ENCODE assay signal across 8 mouse cellular contexts in the genomic region with DNA sequence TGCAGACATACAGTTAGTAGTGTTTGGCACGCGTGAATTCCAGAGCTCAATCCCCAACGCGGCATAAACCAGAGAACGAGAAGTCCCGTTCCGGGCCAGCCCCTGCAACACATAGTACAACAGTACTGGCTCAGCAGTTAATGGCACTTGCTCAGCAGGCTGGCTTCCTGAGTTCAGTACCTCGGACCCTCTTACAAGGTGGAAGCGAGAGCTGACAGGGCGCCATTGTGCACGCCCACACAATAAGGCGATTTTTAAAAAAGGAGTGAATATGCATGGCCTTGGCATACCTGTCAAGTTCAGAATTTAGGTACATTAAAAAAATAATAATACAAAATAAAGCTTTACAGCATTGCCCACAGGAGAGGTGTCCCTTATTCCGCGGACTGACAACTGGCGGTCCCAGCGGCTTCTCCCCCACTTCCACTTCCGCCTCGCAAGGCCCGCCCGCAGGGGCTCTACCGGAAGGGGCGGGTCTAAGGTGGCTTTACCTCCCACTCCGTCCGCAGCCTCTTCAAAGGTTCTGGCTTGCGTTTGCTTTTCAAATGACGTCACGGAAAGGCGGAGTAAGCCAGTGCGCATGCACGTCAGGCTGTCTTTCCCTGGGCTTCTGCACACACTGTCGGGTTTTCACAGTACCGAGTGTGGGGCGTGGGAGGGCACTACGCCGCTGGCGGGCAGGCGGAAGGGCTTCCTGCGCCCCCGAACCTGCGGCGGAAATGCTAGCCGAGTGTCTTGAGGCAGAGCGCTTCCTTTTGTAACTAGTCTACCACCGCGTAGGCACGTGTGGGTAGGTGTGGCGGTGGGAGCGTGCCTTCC. TPM values are rescaled to one million over a fixed set of nuclear protein-coding genes. Genes with fewer than 3 reads are reported as not detected.
DNase-seq lines count a peak whose midpoint lies in the region; ATAC-seq and TF ChIP-seq lines count a peak whose summit lies in the region.

No protein-coding gene starts in this region.

- under 1% methylated on average over 48 of the region's 48 CpGs for WGBS in forebrain, embryonic 16.5 days
- WGBS in lung, embryonic 14.5 days: under 1% methylated on average over 48 of the region's 48 CpGs
- WGBS in olfactory bulb, adult 2 months: under 1% methylated on average over 48 of the region's 48 CpGs
- WGBS in thymus, adult 2 months: under 1% methylated on average over 48 of the region's 48 CpGs

- intact Hi-C loops in heart, postnatal 36 days (cut with DNase I): loop anchor here (1.0 kb wide), 1 partner anchor 43 kb away; the partner anchor contains the start of gene Diexf

- H3K36me3 ChIP-seq in G1E (replicated peaks): peaks cover 27% of the 10 kb centered on the region
- no peaks in the 10 kb centered on the region for H3K36me3 ChIP-seq in forebrain, embryonic 16.5 days (ENCODE audit: control insufficient read depth, insufficient read depth)
- H3K36me3 ChIP-seq in lung, embryonic 14.5 days (ENCODE audit: insufficient read depth): no peaks in the 10 kb centered on the region
- H3K36me3 ChIP-seq in thymus, adult 2 months (ENCODE audit: control insufficient read depth, insufficient read depth, low read length): peaks cover 2% of the 10 kb centered on the region; the same call in 1 of the 2 replicates

- TF ChIP-seq CTCF in G1E (IDR thresholded peaks at IDR 0.05; ENCODE audit: low read depth, low read length): no peak
- no peak; the same call in 1 of the 2 replicates for TF ChIP-seq CTCF in layer of hippocampus, adult 2 months (conservative IDR thresholded peaks at IDR 0.05)
- peak; percentile 30; the same call in 1 of the 2 replicates for TF ChIP-seq CTCF in lung, embryonic 14.5 days (IDR thresholded peaks at IDR 0.05; ENCODE audit: low read depth)
- TF ChIP-seq CTCF in olfactory bulb, adult 2 months (IDR thresholded peaks at IDR 0.05; ENCODE audit: insufficient read depth, low read depth, low read length): 0 out of 2 replicates have a peak, but pooled peaks have one; percentile 8
- TF ChIP-seq CTCF in thymus, adult 2 months (IDR thresholded peaks at IDR 0.05; ENCODE audit: borderline replicate concordance, control insufficient read depth, extremely low read depth, insufficient read depth, low read length, poor library complexity): 0 out of 2 replicates have a peak, but pooled peaks have one; percentile 49

- H3K4me3 ChIP-seq in G1E (ENCODE audit: low read depth, low read length): peak overlapping the region; percentile 79
- H3K4me3 ChIP-seq in forebrain, embryonic 16.5 days (replicated peaks; ENCODE audit: low read length): peak overlapping the region; percentile 76
- H3K4me3 ChIP-seq in layer of hippocampus, adult 2 months: peak overlapping the region; percentile 76
- peak overlapping the region; percentile 63 for H3K4me3 ChIP-seq in lung, embryonic 14.5 days (ENCODE audit: low read depth, low read length)
- peak overlapping the region; percentile 97 for H3K4me3 ChIP-seq in olfactory bulb, adult 2 months (ENCODE audit: insufficient read depth, low read depth, low read length)
- H3K4me3 ChIP-seq in thymus, adult 2 months (ENCODE audit: control insufficient read depth, insufficient read depth, low read length): peak overlapping the region; percentile 90

- peaks cover 6% of the 10 kb centered on the region for H3K27me3 ChIP-seq in G1E (ENCODE audit: insufficient read depth, low read length)
- H3K27me3 ChIP-seq in forebrain, embryonic 16.5 days (replicated peaks; ENCODE audit: control insufficient read depth, insufficient read depth, low read length): no peaks in the 10 kb centered on the region
- H3K27me3 ChIP-seq in lung, embryonic 14.5 days (ENCODE audit: insufficient read depth, low read length): no peaks in the 10 kb centered on the region
- H3K27me3 ChIP-seq in thymus, adult 2 months (ENCODE audit: control insufficient read depth, insufficient read depth, low read length): no peaks in the 10 kb centered on the region

- peak; percentile 92 for TF ChIP-seq POLR2A in olfactory bulb, adult 2 months (IDR thresholded peaks at IDR 0.05; ENCODE audit: insufficient read depth, low read depth, low read length)
- TF ChIP-seq POLR2A in thymus, adult 2 months (IDR thresholded peaks at IDR 0.05; ENCODE audit: control insufficient read depth, extremely low read depth, insufficient read depth, low read length, poor library complexity): peak; percentile 96

- peak overlapping the region; percentile 75 for H3K27ac ChIP-seq in forebrain, embryonic 16.5 days (ENCODE audit: low read length)
- H3K27ac ChIP-seq in layer of hippocampus, adult 2 months: peak overlapping the region; percentile 98
- peak overlapping the region; percentile 85 for H3K27ac ChIP-seq in lung, embryonic 14.5 days (ENCODE audit: low read depth)
- peak overlapping the region; percentile 94 for H3K27ac ChIP-seq in olfactory bulb, adult 2 months (ENCODE audit: insufficient read depth, low read depth, low read length)
- H3K27ac ChIP-seq in thymus, adult 2 months (ENCODE audit: control insufficient read depth, insufficient read depth, low read length): peak overlapping the region; percentile 88

- no peaks in the 10 kb centered on the region for H3K9me3 ChIP-seq in G1E (replicated peaks)
- H3K9me3 ChIP-seq in forebrain, embryonic 16.5 days (ENCODE audit: control insufficient read depth, low read length): no peaks in the 10 kb centered on the region
- no peaks in the 10 kb centered on the region for H3K9me3 ChIP-seq in lung, embryonic 14.5 days (ENCODE audit: low read depth, low read length)

- peak; percentile 93 for ATAC-seq in G1E (ENCODE audit: extremely low read depth, insufficient number of reproducible peaks, low FRiP score, poor library complexity, severe bottlenecking)
- peak; percentile 99 for ATAC-seq in forebrain, embryonic 16.5 days
- ATAC-seq in lung, embryonic 14.5 days (ENCODE audit: insufficient read depth): peak; percentile 99

- H3K4me1 ChIP-seq in G1E (ENCODE audit: insufficient read depth, low read depth, low read length): peaks cover 36% of the 10 kb centered on the region
- peaks cover 22% of the 10 kb centered on the region for H3K4me1 ChIP-seq in forebrain, embryonic 16.5 days (replicated peaks; ENCODE audit: control insufficient read depth, insufficient read depth, low read length)
- H3K4me1 ChIP-seq in lung, embryonic 14.5 days (ENCODE audit: insufficient read depth): peaks cover 14% of the 10 kb centered on the region
- peaks cover 15% of the 10 kb centered on the region for H3K4me1 ChIP-seq in olfactory bulb, adult 2 months (ENCODE audit: control insufficient read depth, insufficient read depth, low read length)
- H3K4me1 ChIP-seq in thymus, adult 2 months (replicated peaks; ENCODE audit: control insufficient read depth, insufficient read depth, low read length): peaks cover 26% of the 10 kb centered on the region

- peak overlapping the region; percentile 84 for H3K9ac ChIP-seq in forebrain, embryonic 16.5 days (replicated peaks; ENCODE audit: low read depth, low read length)
- peak overlapping the region; percentile 81 for H3K9ac ChIP-seq in lung, embryonic 14.5 days

- H3K4me2 ChIP-seq in forebrain, embryonic 16.5 days (ENCODE audit: low read length): peak overlapping the region; percentile 84
- peak overlapping the region; percentile 85 for H3K4me2 ChIP-seq in lung, embryonic 14.5 days

- peak; percentile 87 for DNase-seq in G1E (ENCODE audit: low spot score)
- peak; percentile 94 to 97 for DNase-seq in cerebellum, adult 18-20 months
- peak; percentile 95 for DNase-seq in heart, postnatal 36 days
- peak; percentile 95 to 97 for DNase-seq in layer of hippocampus, adult 2 months (ENCODE audit: low spot score in 2 of 2)
- peak; percentile 100 for DNase-seq in lung, embryonic 14.5 days
- peak; percentile 98 for DNase-seq in thymus, adult 2 months

RNA-seq across cellular contexts. Expression of gene A130010J15Rik, which starts 5.4 kb away (rescaled TPM):
- total RNA-seq in G1E (2014; fragmentation: Nextera tagmentation): 6.5 and 10.2 TPM in 2 replicates
- 15.5 and 18.9 TPM in 2 replicates for total RNA-seq in G1E (2017)
- polyA plus RNA-seq in G1E (2012): 1.7 and 2.2 TPM in 2 replicates
- 14.2 and 16.1 TPM in 2 replicates for polyA plus RNA-seq in forebrain, embryonic 16.5 days (2015; fragmentation: Nextera tagmentation; extraction: Ambion mirVana)
- 1 to 10 TPM; 3.2 to 4.4 TPM for total RNA-seq in heart, postnatal 36 days (2021)
- total RNA-seq in layer of hippocampus, adult 2 months (2021): 1 to 10 TPM; 5.1 to 5.3 TPM
- polyA plus RNA-seq in lung, embryonic 14.5 days (2014; fragmentation: Nextera tagmentation; extraction: Ambion mirVana): 14.1 and 16.0 TPM in 2 replicates
- not detected in 2 replicates for polyA plus RNA-seq in olfactory bulb, adult 2 months (2012; ENCODE audit: insufficient read depth, insufficient read length, low replicate concordance, missing spikeins)
- polyA plus RNA-seq in thymus, adult 2 months (2012; rRNA removed): 6.8 and 7.2 TPM in 2 replicates

RNA-seq across cellular contexts. Expression of gene Irf6, which starts 20.3 kb away (rescaled TPM):
- total RNA-seq in G1E (2014; fragmentation: Nextera tagmentation) (0.23 and 0.34 TPM in 2 replicates), G1E (2017) (0.38 and 0.58 TPM in 2 replicates)
- polyA plus RNA-seq in G1E (2012): 0.04 TPM in 1 of 2 replicates, not detected in the other
- 0.75 and 1.4 TPM in 2 replicates for polyA plus RNA-seq in forebrain, embryonic 16.5 days (2015; fragmentation: Nextera tagmentation; extraction: Ambion mirVana)
- total RNA-seq in heart, postnatal 36 days (2021): 1 to 10 TPM; 1.4 to 2.6 TPM
- under 1 TPM; 0.49 to 0.66 TPM for total RNA-seq in layer of hippocampus, adult 2 months (2021)
- 12.0 and 12.3 TPM in 2 replicates for polyA plus RNA-seq in lung, embryonic 14.5 days (2014; fragmentation: Nextera tagmentation; extraction: Ambion mirVana)
- not detected in 2 replicates for polyA plus RNA-seq in olfactory bulb, adult 2 months (2012; ENCODE audit: insufficient read depth, insufficient read length, low replicate concordance, missing spikeins)
- polyA plus RNA-seq in thymus, adult 2 months (2012; rRNA removed): 18.6 and 26.5 TPM in 2 replicates

RNA-seq across cellular contexts. Expression of gene Traf3ip3, which starts 28.3 kb away (rescaled TPM):
- total RNA-seq in G1E (2014; fragmentation: Nextera tagmentation): 6.8 and 14.1 TPM in 2 replicates
- total RNA-seq in G1E (2017): 47.5 and 48.7 TPM in 2 replicates
- 8.6 and 13.4 TPM in 2 replicates for polyA plus RNA-seq in G1E (2012)
- polyA plus RNA-seq in forebrain, embryonic 16.5 days (2015; fragmentation: Nextera tagmentation; extraction: Ambion mirVana): 0.51 and 1.2 TPM in 2 replicates
- 1 to 10 TPM; 1.2 to 1.9 TPM for total RNA-seq in heart, postnatal 36 days (2021)
- total RNA-seq in layer of hippocampus, adult 2 months (2021): 1 to 10 TPM; 1.6 to 2.4 TPM
- polyA plus RNA-seq in lung, embryonic 14.5 days (2014; fragmentation: Nextera tagmentation; extraction: Ambion mirVana): 1.9 and 4.1 TPM in 2 replicates
- not detected in 2 replicates for polyA plus RNA-seq in olfactory bulb, adult 2 months (2012; ENCODE audit: insufficient read depth, insufficient read length, low replicate concordance, missing spikeins)
- polyA plus RNA-seq in thymus, adult 2 months (2012; rRNA removed): 128 and 142 TPM in 2 replicates

RNA-seq across cellular contexts. Expression of gene Lamb3, which starts 34.3 kb away (rescaled TPM):
- total RNA-seq in G1E (2014; fragmentation: Nextera tagmentation) (0.30 TPM in 1 of 2 replicates, not detected in the other), G1E (2017) (0.22 TPM in 1 of 2 replicates, not detected in the other)
- 0.03 TPM in 1 of 2 replicates, not detected in the other for polyA plus RNA-seq in G1E (2012)
- polyA plus RNA-seq in forebrain, embryonic 16.5 days (2015; fragmentation: Nextera tagmentation; extraction: Ambion mirVana): 0.32 and 0.58 TPM in 2 replicates
- total RNA-seq in heart, postnatal 36 days (2021): 10 to 100 TPM; 10.2 to 13.0 TPM
- total RNA-seq in layer of hippocampus, adult 2 months (2021): 1 to 10 TPM in 1 of 2 experiments, under 1 TPM in 1; 0.82 to 1.4 TPM
- polyA plus RNA-seq in lung, embryonic 14.5 days (2014; fragmentation: Nextera tagmentation; extraction: Ambion mirVana): 24.4 and 24.7 TPM in 2 replicates
- polyA plus RNA-seq in olfactory bulb, adult 2 months (2012; ENCODE audit: insufficient read depth, insufficient read length, low replicate concordance, missing spikeins): not detected in 2 replicates
- 27.2 and 27.8 TPM in 2 replicates for polyA plus RNA-seq in thymus, adult 2 months (2012; rRNA removed)

RNA-seq across cellular contexts. Expression of gene Diexf, which starts 43.1 kb away (rescaled TPM):
- total RNA-seq in G1E (2014; fragmentation: Nextera tagmentation): 13.2 and 23.9 TPM in 2 replicates
- total RNA-seq in G1E (2017): 20.7 and 28.0 TPM in 2 replicates
- 3.0 and 3.4 TPM in 2 replicates for polyA plus RNA-seq in G1E (2012)
- polyA plus RNA-seq in forebrain, embryonic 16.5 days (2015; fragmentation: Nextera tagmentation; extraction: Ambion mirVana): 11.3 and 13.9 TPM in 2 replicates
- 10 to 100 TPM in 1 of 2 experiments, 1 to 10 TPM in 1; 9.6 to 10.9 TPM for total RNA-seq in heart, postnatal 36 days (2021)
- total RNA-seq in layer of hippocampus, adult 2 months (2021): 10 to 100 TPM; 22.9 to 24.8 TPM
- polyA plus RNA-seq in lung, embryonic 14.5 days (2014; fragmentation: Nextera tagmentation; extraction: Ambion mirVana): 9.0 and 9.5 TPM in 2 replicates
- 406 TPM in 1 of 2 replicates, not detected in the other for polyA plus RNA-seq in olfactory bulb, adult 2 months (2012; ENCODE audit: insufficient read depth, insufficient read length, low replicate concordance, missing spikeins)
- 67.4 and 76.9 TPM in 2 replicates for polyA plus RNA-seq in thymus, adult 2 months (2012; rRNA removed)

Comparison
In these comparisons a context has a peak if more than half of its experiments do, and no peak if none do; other contexts are left out.
1. Peak in every context shown above with its lines: DNase-seq, ATAC-seq, H3K4me3 ChIP-seq and H3K27ac ChIP-seq.
2. CTCF ChIP-seq: peak in lung, embryonic 14.5 days (single experiment), olfactory bulb, adult 2 months (single experiment) and thymus, adult 2 months (single experiment); none in G1E (single experiment) and layer of hippocampus, adult 2 months (single experiment).